Mouse (Mus musculus) liver, embryonic 13.5 days (tissue): ENCODE data around the gene Gpbar1. TPM values are rescaled to one million over a fixed set of nuclear protein-coding genes. Genes with fewer than 3 reads are reported as not detected.

Source experiments
- polyA plus RNA-seq: library from polyadenylated mRNA; unstranded; fragments of >200 nt; fragmentation: Nextera tagmentation; extraction: Ambion mirVana; gene quantifications from 2 replicates; pipeline ENCODE4 v1.2.1, GENCODE M21; 2015

The Gpbar1 gene
- polyA plus RNA-seq, 1 experiment from 2014 or later, result 0.75 TPM

Other genes starting within 250 kb of the Gpbar1 start
- gene Tns1, start 154.1 kb upstream of the Gpbar1 start, polyA plus RNA-seq, result 11.3 and 11.7 TPM in 2 replicates
- 0.10 TPM in 2 replicates for gene Rufy4, start 153.0 kb upstream of the Gpbar1 start, polyA plus RNA-seq
- gene Cxcr2, start 124.6 kb upstream of the Gpbar1 start, polyA plus RNA-seq, result 0.53 and 0.89 TPM in 2 replicates
- not detected in 2 replicates for gene Cxcr1, start 83.9 kb upstream of the Gpbar1 start, polyA plus RNA-seq
- gene Arpc2, start 42.5 kb upstream of the Gpbar1 start, polyA plus RNA-seq, result 226 and 264 TPM in 2 replicates
- 104 and 107 TPM in 2 replicates for gene Aamp, start 6.2 kb downstream of the Gpbar1 start, polyA plus RNA-seq
- gene Pnkd, start 6.4 kb downstream of the Gpbar1 start, polyA plus RNA-seq, result 36.5 and 39.8 TPM in 2 replicates
- 15.9 and 18.0 TPM in 2 replicates for gene Tmbim1, start 27.1 kb downstream of the Gpbar1 start, polyA plus RNA-seq
- 0.08 and 0.13 TPM in 2 replicates for gene Catip, start 83.6 kb downstream of the Gpbar1 start, polyA plus RNA-seq
- 9.6 and 10.0 TPM in 2 replicates for gene Slc11a1, start 96.6 kb downstream of the Gpbar1 start, polyA plus RNA-seq
- 33.1 and 35.6 TPM in 2 replicates for gene Ctdsp1, start 113.0 kb downstream of the Gpbar1 start, polyA plus RNA-seq
- 0.62 and 0.90 TPM in 2 replicates for gene Vil1, start 130.8 kb downstream of the Gpbar1 start, polyA plus RNA-seq
- 40.6 and 50.6 TPM in 2 replicates for gene Cnot9, start 227.5 kb downstream of the Gpbar1 start, polyA plus RNA-seq